Mouse (Mus musculus) thymus, adult 18-20 months (tissue): ENCODE data around the gene Lzts2.

ENCODE experiments used
- DNase-seq, 2 experiments: peaks; one replicate each; pipeline ENCODE4 v3.0.0; 2022; ENCODE audit warnings: mixed read lengths in 2 of 2

Gene Lzts2

GRCm38 (mm10) chr19:45054892-45055690 is 40.9 kb downstream of the Lzts2 start:
- DNase-seq = no peak

DNA sequence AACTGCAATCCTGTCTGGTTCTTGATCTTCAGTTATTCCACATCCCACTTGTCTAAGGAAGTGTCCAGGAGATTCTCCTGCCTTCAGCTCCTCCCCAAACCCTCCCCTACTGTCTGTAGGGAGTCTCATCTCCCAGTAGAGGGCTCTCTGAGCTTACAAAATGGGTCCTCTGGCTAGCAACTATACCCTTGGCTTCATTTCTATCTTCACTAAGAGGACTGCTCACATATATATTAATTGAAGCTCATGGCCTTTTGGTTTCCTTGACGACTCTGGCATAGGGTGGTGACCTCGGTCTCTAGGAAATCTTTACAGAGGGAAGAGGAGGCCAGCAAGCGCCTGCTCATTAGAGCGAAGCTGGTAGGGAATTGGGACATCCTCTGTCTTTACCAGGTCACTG is 42.1 kb downstream of the Lzts2 start:
- DNase-seq = no peak

DNA sequence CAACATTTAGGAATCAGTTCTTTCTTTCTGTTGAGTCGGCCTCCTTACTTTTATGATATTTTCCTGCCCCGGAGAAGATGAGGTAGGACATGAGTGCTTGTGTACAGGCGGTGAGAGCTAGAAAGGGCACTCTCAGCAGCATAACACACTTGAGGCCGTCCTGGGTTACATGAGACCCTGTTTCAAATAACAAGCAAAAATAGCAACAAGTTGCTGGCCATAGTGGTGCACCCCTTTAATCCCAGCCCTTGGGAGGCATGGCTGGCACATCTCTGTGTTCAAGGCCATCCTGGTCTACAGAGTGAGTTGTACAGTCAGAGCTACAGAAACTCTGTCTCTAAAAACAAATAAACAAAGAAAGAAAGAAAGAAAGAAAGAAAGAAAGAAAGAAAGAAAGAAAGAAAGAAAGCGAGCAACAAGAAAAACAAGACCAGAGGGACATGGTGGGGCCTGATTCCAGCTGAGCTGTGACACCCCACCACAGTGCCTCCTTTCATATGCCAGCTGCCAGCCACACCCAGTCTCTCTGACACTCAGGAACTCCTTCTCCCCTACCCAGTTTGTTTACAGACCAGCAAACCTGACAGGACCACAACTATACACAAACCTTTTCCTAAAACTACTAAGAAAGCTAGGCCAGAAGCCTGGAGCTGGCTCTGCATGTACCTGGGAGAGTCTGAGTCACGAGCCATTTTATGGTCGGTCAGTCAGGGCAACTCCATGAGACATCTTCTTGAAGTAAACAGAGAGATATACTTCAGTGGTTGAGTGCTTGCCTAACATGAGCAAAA is 42.9 kb downstream of the Lzts2 start:
- peak in 1 of 2 experiments; percentile 53 for DNase-seq

- no peak for DNase-seq
Measured at GRCm38 (mm10) chr19:45057724-45058112, 43.5 kb downstream of the Lzts2 start.

DNA sequence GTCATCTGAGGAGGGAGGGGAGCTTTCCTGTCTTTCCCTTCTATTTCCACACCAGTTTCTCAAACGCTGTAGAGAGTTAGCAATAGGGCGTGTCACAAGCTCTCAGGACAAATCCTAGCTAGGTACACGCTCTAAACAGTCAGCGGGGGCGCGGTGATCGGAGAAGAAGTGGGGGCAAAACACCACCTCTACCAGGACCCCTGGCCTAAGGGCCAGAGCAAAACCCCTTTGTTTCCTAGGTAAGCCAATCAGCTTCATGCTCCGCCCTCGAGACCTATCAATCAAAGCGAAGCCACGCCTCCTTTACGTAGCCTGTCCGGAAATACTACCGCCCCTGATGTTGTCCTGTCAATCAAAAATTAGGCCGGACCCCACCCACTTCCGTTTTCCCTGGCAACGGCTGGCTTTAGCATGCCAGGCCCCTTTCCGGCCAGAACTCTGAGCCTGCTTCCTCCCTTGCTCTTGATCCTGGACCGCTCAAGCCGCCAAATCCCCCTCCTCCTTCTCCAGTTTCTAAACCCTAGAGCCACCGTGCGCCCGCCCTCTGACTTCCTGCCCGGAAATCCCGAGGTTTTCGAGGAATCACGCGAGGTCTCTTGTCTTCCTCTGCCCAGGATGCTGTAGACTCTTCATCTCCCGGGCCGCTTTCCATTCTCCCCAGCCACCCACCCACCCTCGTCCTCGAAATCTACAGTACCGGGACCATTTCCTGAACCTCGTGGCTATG is 44.1 kb downstream of the Lzts2 start:
- DNase-seq = peak; percentile 78 to 89

DNA sequence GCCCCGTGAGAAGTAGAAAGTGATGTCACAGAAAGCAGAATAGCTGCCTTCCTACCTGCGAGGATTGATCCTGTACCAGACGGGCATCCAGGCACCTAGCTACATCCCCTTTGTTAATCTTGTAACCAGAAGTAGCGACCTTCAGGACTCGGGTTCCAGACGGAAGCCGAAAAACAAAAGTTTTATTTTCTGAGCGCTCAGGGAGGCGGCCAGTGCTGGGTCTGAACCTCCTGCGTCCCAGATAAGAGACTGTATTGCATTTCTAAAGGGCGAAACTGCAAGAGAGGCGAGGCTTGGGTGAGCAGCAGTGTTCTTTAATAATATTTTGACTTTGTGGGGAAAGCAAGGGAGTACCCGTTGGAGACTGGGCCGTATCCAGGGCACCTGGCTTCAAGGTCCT is 44.6 kb downstream of the Lzts2 start:
- DNase-seq = no peak

- no peak for DNase-seq
Measured at GRCm38 (mm10) chr19:45063565-45064292, 49.5 kb downstream of the Lzts2 start.

- DNase-seq = no peak
Measured at GRCm38 (mm10) chr19:45065226-45065625, 51.0 kb downstream of the Lzts2 start.

DNA sequence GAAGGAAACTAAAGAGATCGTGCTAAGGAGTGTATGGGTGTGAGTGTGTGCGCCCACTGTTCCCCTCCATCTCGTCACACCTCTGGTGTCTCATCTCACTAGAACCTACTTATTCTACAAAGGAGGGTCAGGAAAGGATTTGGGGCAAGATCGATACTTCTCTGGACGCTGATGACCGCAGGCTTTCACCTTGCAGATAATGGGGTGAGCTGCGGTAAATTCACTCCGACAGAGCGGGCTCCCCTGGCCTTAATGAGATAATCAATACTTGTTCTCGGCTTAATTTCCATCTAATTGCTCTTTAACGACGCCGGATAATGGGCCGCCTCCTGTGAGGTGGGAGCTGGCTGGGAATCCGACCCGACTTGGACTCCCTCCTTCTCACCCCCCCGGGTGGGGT is 53.0 kb downstream of the Lzts2 start:
- DNase-seq = no peak

DNA sequence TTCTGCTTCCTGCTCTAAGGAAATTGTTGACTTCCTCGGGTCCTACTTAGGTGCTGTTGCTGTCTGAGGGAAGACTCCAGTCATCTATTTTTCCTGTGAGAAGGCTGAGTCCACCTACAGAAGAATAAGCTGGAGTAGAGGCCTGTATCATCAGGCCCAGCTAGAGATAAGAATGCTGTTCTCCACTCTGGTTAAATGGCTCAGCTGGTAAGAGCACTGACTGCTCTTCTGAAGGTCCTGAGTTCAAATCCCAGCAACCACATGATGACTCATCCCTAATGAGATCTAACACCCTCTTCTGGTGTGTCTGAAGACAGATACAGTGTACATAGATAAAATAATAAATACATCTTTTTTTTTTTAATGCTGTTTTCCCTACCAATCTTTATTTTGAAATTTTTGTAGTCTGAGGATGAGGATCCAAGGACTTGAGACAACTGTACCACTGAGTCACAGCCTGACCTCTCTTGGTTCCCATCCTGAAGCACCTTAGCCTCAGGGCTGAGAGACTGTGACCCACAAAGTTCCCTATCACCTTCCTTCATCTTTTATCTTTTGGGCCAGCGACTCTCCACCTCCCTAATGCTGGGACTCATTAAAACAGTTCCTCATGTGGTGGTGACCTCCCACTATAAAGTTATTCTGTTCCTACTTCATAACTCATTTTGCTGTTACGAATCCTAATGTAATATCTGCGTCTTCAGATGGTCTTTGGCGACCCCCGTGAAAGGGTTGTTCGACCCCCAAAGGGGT is 53.7 kb downstream of the Lzts2 start:
- no peak for DNase-seq

GRCm38 (mm10) chr19:45073871-45074542 is 59.8 kb downstream of the Lzts2 start:
- DNase-seq = peak; percentile 63 to 64

- peak; percentile 81 to 83 for DNase-seq
Measured at GRCm38 (mm10) chr19:45074580-45075322, 60.5 kb downstream of the Lzts2 start, which contains the start of gene Kazald1. TSS of gene Kazald1 (plus strand) at chr19:45075241.

DNA sequence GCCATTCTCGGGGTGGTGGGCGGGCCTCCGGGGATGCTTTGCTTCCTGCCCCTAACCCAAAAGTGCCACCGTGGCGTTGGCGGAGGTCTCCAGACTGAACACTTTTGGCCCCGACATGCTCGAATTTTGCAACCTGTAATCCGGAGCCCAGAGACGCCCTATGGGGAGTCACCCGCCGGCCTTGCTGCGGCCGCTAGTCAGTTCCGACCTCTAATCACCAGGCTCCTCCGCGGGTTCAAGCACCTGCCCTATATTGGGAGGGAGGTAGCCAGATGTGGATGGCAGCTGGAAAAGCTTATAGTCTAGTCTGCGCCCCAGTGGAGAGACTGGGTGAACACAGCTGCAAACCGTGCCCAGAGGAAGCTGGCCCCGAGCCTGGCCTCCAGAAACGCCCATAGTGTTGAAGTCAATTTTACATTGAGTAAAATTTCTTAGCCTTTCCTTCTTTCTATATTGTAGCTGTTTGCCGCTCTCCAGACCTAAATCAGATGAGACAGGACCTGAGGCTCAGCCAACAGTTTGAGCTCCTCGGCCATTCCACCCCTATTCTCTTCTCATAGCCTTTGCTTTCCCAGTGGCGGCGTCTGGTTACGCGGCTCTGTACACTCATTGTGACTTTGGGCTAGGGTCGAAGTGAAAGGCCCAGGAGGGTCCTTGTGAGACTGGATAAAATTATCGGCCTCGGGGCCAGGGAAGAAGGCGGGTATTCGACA is 61.3 kb downstream of the Lzts2 start:
- DNase-seq = no peak

DNA sequence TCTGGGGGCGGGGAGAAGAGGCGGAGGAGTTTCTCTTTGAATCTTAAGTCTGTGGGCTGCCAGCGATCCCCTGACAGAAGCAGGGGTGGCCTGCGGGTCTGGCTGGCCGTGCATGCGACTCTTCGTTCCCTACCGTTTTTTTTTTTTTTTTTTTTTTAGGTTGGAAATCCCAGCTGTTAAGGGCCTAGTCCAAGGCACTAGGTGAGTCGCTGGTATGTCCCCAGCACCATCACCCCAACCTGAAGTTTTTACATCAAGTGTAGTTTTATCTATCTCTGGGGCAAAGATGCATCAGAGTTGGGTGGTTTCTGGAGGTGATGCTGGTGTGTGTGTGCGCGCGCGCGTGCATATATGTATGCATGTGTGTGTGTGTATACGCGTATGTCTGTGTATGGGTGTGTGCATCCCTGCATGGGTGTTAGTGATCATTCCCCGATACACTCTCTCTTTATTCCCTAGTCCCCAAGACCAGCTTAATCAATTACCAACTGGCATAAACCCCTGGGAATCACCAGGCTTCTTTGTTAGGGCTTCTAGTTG is 61.9 kb downstream of the Lzts2 start:
- DNase-seq = no peak
